16 mouse cellular contexts compared by ENCODE assay signal in genomic region chr1:172518013-172518412, GRCm38 (mm10). TPM values are rescaled to one million over a fixed set of nuclear protein-coding genes. Genes with fewer than 3 reads are reported as not detected.
A peak's percentile ranks its signal among the peaks of the same experiment; 100 is the strongest.
DNase-seq lines count a peak whose midpoint lies in the region; ATAC-seq and TF ChIP-seq lines count a peak whose summit lies in the region.
"Had no signal": no experiment of that assay in that cellular context is flagged by ENCODE, and none has a peak within 500 bp of the region (broad histone marks: within the 10 kb centered on the region; RNA-seq: fewer than 3 reads in every experiment).

No protein-coding gene starts in this region.

- no peak for TF ChIP-seq EP300 in heart, adult 2 months (IDR thresholded peaks at IDR 0.05; ENCODE audit: insufficient read depth, low read depth, low read length)

- no peaks in the 10 kb centered on the region for H3K79me2 ChIP-seq in heart, adult 2 months (replicated peaks; ENCODE audit: control insufficient read depth, insufficient read depth, low read length)

- H3K9ac ChIP-seq in heart, adult 2 months (ENCODE audit: low read depth, low read length) = no peak overlapping the region
- H3K9ac ChIP-seq in lung, embryonic 14.5 days = no peak overlapping the region
- H3K9ac ChIP-seq in ES-E14 (ENCODE audit: insufficient read depth, low read depth, low read length, poor library complexity, severe bottlenecking) = no peak overlapping the region
- H3K9ac ChIP-seq in heart, embryonic 11.5 days (ENCODE audit: low read depth, low read length) = no peak overlapping the region
- H3K9ac ChIP-seq: embryonic facial prominence, embryonic 15.5 days; limb, embryonic 12.5 days had no signal

- 80% methylated on average over 4 of the region's 4 CpGs for WGBS in heart, adult 2 months
- 75% methylated on average over 4 of the region's 4 CpGs for WGBS in lung, embryonic 14.5 days
- WGBS in heart, embryonic 11.5 days (ENCODE audit: insufficient replicate concordance) = 69% methylated on average over 4 of the region's 4 CpGs

- H3K4me3 ChIP-seq in heart, adult 2 months = no peak overlapping the region
- H3K4me3 ChIP-seq in lung, embryonic 14.5 days (ENCODE audit: low read depth, low read length) = no peak overlapping the region
- H3K4me3 ChIP-seq in ES-E14 (ENCODE audit: insufficient read depth in 1 of 2, low read depth in 1 of 2, low read length in 2 of 2, poor library complexity in 1 of 2, severe bottlenecking in 1 of 2) = no peak overlapping the region
- H3K4me3 ChIP-seq in heart, embryonic 11.5 days (ENCODE audit: low read depth, low read length) = no peak overlapping the region
- H3K4me3 ChIP-seq: embryonic facial prominence, embryonic 15.5 days; limb, embryonic 12.5 days had no signal

- no peaks in the 10 kb centered on the region; the same call in 1 of the 2 replicates for H3K27me3 ChIP-seq in heart, adult 2 months (ENCODE audit: control insufficient read depth, insufficient read depth, low read length)
- no peaks in the 10 kb centered on the region for H3K27me3 ChIP-seq in lung, embryonic 14.5 days (ENCODE audit: insufficient read depth, low read length)
- H3K27me3 ChIP-seq in heart, embryonic 11.5 days (ENCODE audit: control insufficient read depth, insufficient read depth, low read length) = no peaks in the 10 kb centered on the region
- H3K27me3 ChIP-seq: embryonic facial prominence, embryonic 15.5 days had no signal

- TF ChIP-seq CTCF in heart, adult 2 months (IDR thresholded peaks at IDR 0.05) = peak; percentile 71
- TF ChIP-seq CTCF in lung, embryonic 14.5 days (IDR thresholded peaks at IDR 0.05; ENCODE audit: low read depth) = peak; percentile 63

- intact Hi-C loops in heart, adult 2 months (cut with DNase I) = loop anchor here (10.0 kb wide), 1 partner anchor 293 kb away; no protein-coding TSS in a partner anchor

- H3K9me3 ChIP-seq in lung, embryonic 14.5 days (ENCODE audit: low read depth, low read length) = peaks cover 6% of the 10 kb centered on the region; the same call in 1 of the 2 replicates
- H3K9me3 ChIP-seq in ES-E14 (ENCODE audit: control insufficient read depth, insufficient read depth, low read depth, low read length) = no peaks in the 10 kb centered on the region
- H3K9me3 ChIP-seq in heart, embryonic 11.5 days (replicated peaks; ENCODE audit: control insufficient read depth, low read length) = peaks cover 4% of the 10 kb centered on the region
- H3K9me3 ChIP-seq: embryonic facial prominence, embryonic 15.5 days had no signal

- in situ Hi-C loops in ES-E14 (cut with MboI; ENCODE audit: low sequenced_read_pairs in 2 of 2, unreplicated experiment in 2 of 2) = no loop called here

- DNase-seq in heart, adult 2 months = no peak
- no peak for DNase-seq in heart, adult 9 months (ENCODE audit: low spot score in 2 of 2)
- no peak for DNase-seq in lung, embryonic 14.5 days
- DNase-seq in lung, postnatal 14 days = no peak
- no peak for DNase-seq in ES-E14 (ENCODE audit: low read depth, low spot score)
- DNase-seq in induced T-regulatory cell, adult 2 months (ENCODE audit: low read depth) = peak; percentile 57
- DNase-seq in urinary bladder, postnatal 4 days (ENCODE audit: low spot score in 2 of 2) = no peak
- DNase-seq: cerebellum, postnatal 36 days; spleen, adult 18-20 months had no signal

- peaks cover 32% of the 10 kb centered on the region for H3K4me1 ChIP-seq in heart, adult 2 months (ENCODE audit: control insufficient read depth, insufficient read depth, low read length)
- peaks cover 33% of the 10 kb centered on the region for H3K4me1 ChIP-seq in lung, embryonic 14.5 days (ENCODE audit: insufficient read depth)
- H3K4me1 ChIP-seq in ES-E14 (ENCODE audit: control insufficient read depth in 2 of 2, insufficient read depth in 2 of 2, low read length in 2 of 2, poor library complexity in 1 of 2) = peaks cover 4 to 31% of the 10 kb centered on the region in 2 experiments; a peak in 3 of 4 replicates
- peaks cover 17% of the 10 kb centered on the region for H3K4me1 ChIP-seq in heart, embryonic 11.5 days (ENCODE audit: control insufficient read depth, insufficient read depth, low read length)

- peaks cover 10% of the 10 kb centered on the region; the same call in 1 of the 2 replicates for H3K36me3 ChIP-seq in heart, adult 2 months (ENCODE audit: control insufficient read depth, insufficient read depth, low read length)
- no peaks in the 10 kb centered on the region for H3K36me3 ChIP-seq in lung, embryonic 14.5 days (ENCODE audit: insufficient read depth)
- no peaks in the 10 kb centered on the region for H3K36me3 ChIP-seq in ES-E14 (ENCODE audit: control insufficient read depth, insufficient read depth, low read length, poor library complexity, severe bottlenecking)
- H3K36me3 ChIP-seq in heart, embryonic 11.5 days (ENCODE audit: control insufficient read depth, insufficient read depth, low read length) = no peaks in the 10 kb centered on the region
- H3K36me3 ChIP-seq: embryonic facial prominence, embryonic 15.5 days; limb, embryonic 12.5 days had no signal

- no peak for ATAC-seq in lung, embryonic 14.5 days (ENCODE audit: insufficient read depth)
- ATAC-seq in heart, embryonic 11.5 days (replicated peaks; ENCODE audit: insufficient number of reproducible peaks, low FRiP score, low TSS enrichment) = no peak

- TF ChIP-seq POLR2A in heart, adult 2 months (IDR thresholded peaks at IDR 0.05; ENCODE audit: insufficient read depth, low read depth, low read length) = no peak

- no peak overlapping the region for H3K4me2 ChIP-seq in lung, embryonic 14.5 days
- no peak overlapping the region for H3K4me2 ChIP-seq in heart, embryonic 11.5 days
- H3K4me2 ChIP-seq: embryonic facial prominence, embryonic 15.5 days; limb, embryonic 12.5 days had no signal

- no peak overlapping the region for H3K27ac ChIP-seq in heart, adult 2 months
- H3K27ac ChIP-seq in lung, embryonic 14.5 days (ENCODE audit: low read depth) = no peak overlapping the region
- no peak overlapping the region for H3K27ac ChIP-seq in ES-E14 (ENCODE audit: insufficient read depth, low read depth, low read length, poor library complexity, severe bottlenecking)
- no peak overlapping the region for H3K27ac ChIP-seq in heart, embryonic 11.5 days (ENCODE audit: low read depth, low read length)
- H3K27ac ChIP-seq: embryonic facial prominence, embryonic 15.5 days; limb, embryonic 12.5 days had no signal

TF ChIP-seq in ES-E14, 5 proteins besides CTCF, POLR2A, EP300 and RAD21:
- TF ChIP-seq HCFC1 (IDR thresholded peaks at IDR 0.05; ENCODE audit: borderline replicate concordance, insufficient read depth, low read length) (no peak), ZC3H11A (IDR thresholded peaks at IDR 0.05; ENCODE audit: borderline replicate concordance, low read depth, low read length) (peak; percentile 48; the same call in 1 of the 2 replicates)
TF ChIP-seq in ES-E14: peak in this region for 1.

RNA-seq across cellular contexts. Expression of gene Cfap45, which starts 2.6 kb away (rescaled TPM):
- total RNA-seq in heart, adult 2 months (2021) = under 1 TPM; 0.39 to 0.52 TPM
- 0.26 and 0.53 TPM in 2 replicates for polyA plus RNA-seq in heart, adult 2 months (2012; rRNA removed)
- 4.2 and 5.1 TPM in 2 replicates for polyA plus RNA-seq in lung, embryonic 14.5 days (2014; fragmentation: Nextera tagmentation; extraction: Ambion mirVana)
- total RNA-seq in ES-E14 (2012; rRNA removed) = 0.67 and 1.2 TPM in 2 replicates
- polyA plus RNA-seq in heart, embryonic 11.5 days (2014; fragmentation: Nextera tagmentation; extraction: Ambion mirVana) = 2.6 and 2.7 TPM in 2 replicates
- total RNA-seq: megakaryocyte progenitor cell, adult 5-6 weeks; monocyte, adult 5-6 weeks had no signal

RNA-seq across cellular contexts. Expression of gene Tagln2, which starts 18.2 kb away (rescaled TPM):
- total RNA-seq in heart, adult 2 months (2021) = 10 to 100 TPM; 65.5 to 77.8 TPM
- polyA plus RNA-seq in heart, adult 2 months (2012; rRNA removed) = 131 and 152 TPM in 2 replicates
- polyA plus RNA-seq in lung, embryonic 14.5 days (2014; fragmentation: Nextera tagmentation; extraction: Ambion mirVana) = 395 and 407 TPM in 2 replicates
- 112 and 131 TPM in 2 replicates for total RNA-seq in ES-E14 (2012; rRNA removed)
- 248 and 295 TPM in 2 replicates for polyA plus RNA-seq in heart, embryonic 11.5 days (2014; fragmentation: Nextera tagmentation; extraction: Ambion mirVana)

RNA-seq across cellular contexts. Expression of gene Igsf9, which starts 36.4 kb away (rescaled TPM):
- under 1 TPM; 0.36 to 0.47 TPM for total RNA-seq in heart, adult 2 months (2021)
- 2.1 and 3.8 TPM in 2 replicates for polyA plus RNA-seq in heart, adult 2 months (2012; rRNA removed)
- polyA plus RNA-seq in lung, embryonic 14.5 days (2014; fragmentation: Nextera tagmentation; extraction: Ambion mirVana) = 23.5 and 26.0 TPM in 2 replicates
- 45.6 and 80.3 TPM in 2 replicates for total RNA-seq in ES-E14 (2012; rRNA removed)
- polyA plus RNA-seq in heart, embryonic 11.5 days (2014; fragmentation: Nextera tagmentation; extraction: Ambion mirVana) = 9.3 and 12.0 TPM in 2 replicates

RNA-seq across cellular contexts. Expression of gene Vsig8, which starts 37.7 kb away (rescaled TPM):
- not detected for total RNA-seq in heart, adult 2 months (2021)
- not detected in 2 replicates for polyA plus RNA-seq in heart, adult 2 months (2012; rRNA removed)
- polyA plus RNA-seq in lung, embryonic 14.5 days (2014; fragmentation: Nextera tagmentation; extraction: Ambion mirVana) = 0.24 TPM in 1 of 2 replicates, not detected in the other
- 0.09 and 0.26 TPM in 2 replicates for total RNA-seq in ES-E14 (2012; rRNA removed)
- 0.28 TPM in 1 of 2 replicates, not detected in the other for polyA plus RNA-seq in heart, embryonic 11.5 days (2014; fragmentation: Nextera tagmentation; extraction: Ambion mirVana)
- total RNA-seq: heart, adult 18-20 months; megakaryocyte progenitor cell, adult 5-6 weeks; monocyte, adult 5-6 weeks had no signal
- polyA plus RNA-seq: hindbrain, embryonic 11.5 days; limb, embryonic 12.5 days had no signal

RNA-seq across cellular contexts. Expression of gene Slamf9, which starts 42.9 kb away (rescaled TPM):
- 1 to 10 TPM; 1.2 to 2.3 TPM for total RNA-seq in heart, adult 2 months (2021)
- polyA plus RNA-seq in heart, adult 2 months (2012; rRNA removed) = 6.8 and 7.0 TPM in 2 replicates
- polyA plus RNA-seq in lung, embryonic 14.5 days (2014; fragmentation: Nextera tagmentation; extraction: Ambion mirVana) = 0.32 and 1.0 TPM in 2 replicates
- 1.6 and 2.7 TPM in 2 replicates for total RNA-seq in ES-E14 (2012; rRNA removed)
- 1.1 and 1.2 TPM in 2 replicates for polyA plus RNA-seq in heart, embryonic 11.5 days (2014; fragmentation: Nextera tagmentation; extraction: Ambion mirVana)
